Mouse (Mus musculus) liver, embryonic 11.5 days (tissue): ENCODE data around the gene Bcar1. TPM values are rescaled to one million over a fixed set of nuclear protein-coding genes. Genes with fewer than 3 reads are reported as not detected.

Experiments used
- ATAC-seq: fragments of 200-750 bp; cut with Nextera tagmentation; replicated peaks from 2 replicates; pipeline ENCODE4 v1.8.0; 2017; ENCODE audit warnings: moderate number of reproducible peaks, mild to moderate bottlenecking, moderate TSS enrichment, moderate library complexity; ENCODE audit not compliant: low FRiP score
- DNase-seq: peaks from one replicate; pipeline ENCODE4 v3.0.0-alpha.2; 2017; ENCODE audit warnings: low spot score
- H3K27ac ChIP-seq: fragments of 300-500 bp; sonication (generic); 2 replicates; pipeline ENCODE4 v1.5.1; 2014; ENCODE audit warnings: mild to moderate bottlenecking, low read depth, low read length, control low read depth
- H3K27me3 ChIP-seq: fragments of 300-500 bp; sonication (generic); replicated peaks from 2 replicates; pipeline ENCODE4 v1.6.1; 2014; ENCODE audit warnings: low read length, mixed read lengths; ENCODE audit not compliant: control insufficient read depth, insufficient read depth
- H3K36me3 ChIP-seq: fragments of 300-500 bp; sonication (generic); 2 replicates; pipeline ENCODE4 v1.6.1; 2014; ENCODE audit warnings: mild to moderate bottlenecking, low read length, moderate library complexity, mixed read lengths; ENCODE audit not compliant: control insufficient read depth, insufficient read depth
- H3K4me1 ChIP-seq: fragments of 300-500 bp; sonication (generic); replicated peaks from 2 replicates; pipeline ENCODE4 v1.6.1; 2014; ENCODE audit warnings: low read length, mixed read lengths; ENCODE audit not compliant: control insufficient read depth, insufficient read depth
- H3K4me2 ChIP-seq: fragments of 300-500 bp; sonication (generic); 2 replicates; pipeline ENCODE4 v1.6.1; 2014; ENCODE audit warnings: mild to moderate bottlenecking, control low read depth, moderate library complexity
- H3K4me3 ChIP-seq: fragments of 300-500 bp; sonication (generic); 2 replicates; pipeline ENCODE4 v1.5.1; 2014; ENCODE audit warnings: low read depth, low read length, control low read depth
- H3K9ac ChIP-seq: fragments of 300-500 bp; sonication (generic); 2 replicates; pipeline ENCODE4 v1.6.1; 2014; ENCODE audit warnings: low read depth, low read length, control low read depth
- H3K9me3 ChIP-seq: fragments of 300-500 bp; sonication (generic); 2 replicates; pipeline ENCODE4 v1.6.1; 2016; ENCODE audit warnings: low read length, inconsistent platforms, mixed read lengths; ENCODE audit not compliant: control insufficient read depth
- WGBS: fragments of 180-500 bp; shearing (Covaris S2); extraction: QIAGEN DNeasy Blood & Tissue Kit; methylation state at CpG from one replicate; pipeline ENCODE4 v1.1.7; 2014; 5-methylcytosine and 5-hydroxymethylcytosine counted together
- polyA plus RNA-seq: library from polyadenylated mRNA; unstranded; fragments of >200 nt; fragmentation: Nextera tagmentation; extraction: Ambion mirVana; gene quantifications from 2 replicates; pipeline ENCODE4 v1.2.1, GENCODE M21; 2014

Bcar1 gene
- polyA plus RNA-seq, 1 experiment from 2014 or later = 27.8 TPM

GRCm38 (mm10) chr8:111717866-111718265 lies 25.7 kb downstream of the Bcar1 start:
- peak; percentile 39 for ATAC-seq
- H3K9me3 ChIP-seq = no peaks in the 10 kb centered on the region
- peaks cover 22% of the 10 kb centered on the region for H3K4me1 ChIP-seq
- peak overlapping the region; percentile 40 for H3K4me2 ChIP-seq
- H3K36me3 ChIP-seq = peaks cover 17% of the 10 kb centered on the region
- H3K9ac ChIP-seq = peak overlapping the region; percentile 45
- no peak overlapping the region for H3K4me3 ChIP-seq
- no peaks in the 10 kb centered on the region for H3K27me3 ChIP-seq
- DNase-seq = no peak
- H3K27ac ChIP-seq = peak overlapping the region; percentile 23; the same call in 1 of the 2 replicates
- 55% methylated on average over 6 of the region's 6 CpGs for WGBS

- Histone ChIP-seq H3K27ac (peak overlapping the region; percentile 23; the same call in 1 of the 2 replicates), H3K4me3 (no peak overlapping the region), H3K9ac (peak overlapping the region; percentile 45), H3K27me3 (no peaks in the 10 kb centered on the region), H3K4me2 (peak overlapping the region; percentile 40), H3K4me1 (peaks cover 22% of the 10 kb centered on the region), H3K36me3 (peaks cover 19% of the 10 kb centered on the region), H3K9me3 (no peaks in the 10 kb centered on the region)
- no peak for ATAC-seq
- no peak for DNase-seq
- WGBS = 73% methylated on average over 4 of the region's 4 CpGs
These were observed 26.2 kb downstream of the Bcar1 start for GRCm38 (mm10) chr8:111717488-111717792.

GRCm38 (mm10) chr8:111716603-111717487 lies 26.8 kb downstream of the Bcar1 start:
- no peak overlapping the region for H3K4me2 ChIP-seq
- 0 out of 2 replicates have a peak overlapping the region, but pooled peaks have one; percentile 1 for H3K9ac ChIP-seq

GRCm38 (mm10) chr8:111715514-111715913 lies 28.1 kb downstream of the Bcar1 start:
- no peak overlapping the region for H3K4me2 ChIP-seq
- WGBS = 86% methylated on average over 13 of the region's 13 CpGs

More at GRCm38 (mm10) chr8:111716603-111717487, 26.8 kb downstream of the Bcar1 start:
- Histone ChIP-seq H3K36me3 (peaks cover 19% of the 10 kb centered on the region), H3K4me1 (peaks cover 22% of the 10 kb centered on the region), H3K4me3 (no peak overlapping the region), H3K9me3 (no peaks in the 10 kb centered on the region), H3K27ac (peak overlapping the region; percentile 23; the same call in 1 of the 2 replicates), H3K27me3 (no peaks in the 10 kb centered on the region)
- ATAC-seq = no peak
- DNase-seq = no peak
- whole genome bisulfite sequencing = 68% methylated on average over 10 of the region's 10 CpGs

GRCm38 (mm10) chr8:111714295-111714694 lies 29.3 kb downstream of the Bcar1 start:
- WGBS = 93% methylated on average over 12 of the region's 12 CpGs
- no peak overlapping the region for H3K4me3 ChIP-seq
- no peaks in the 10 kb centered on the region for H3K9me3 ChIP-seq
- H3K4me2 ChIP-seq = no peak overlapping the region
- peaks cover 22% of the 10 kb centered on the region for H3K4me1 ChIP-seq
- H3K9ac ChIP-seq = no peak overlapping the region
- DNase-seq (no peak), ATAC-seq (no peak)
- no peaks in the 10 kb centered on the region for H3K27me3 ChIP-seq
- peaks cover 16% of the 10 kb centered on the region for H3K36me3 ChIP-seq
- no peak overlapping the region for H3K27ac ChIP-seq

More at GRCm38 (mm10) chr8:111715514-111715913, 28.1 kb downstream of the Bcar1 start:
- H3K9me3 ChIP-seq = no peaks in the 10 kb centered on the region
- H3K36me3 ChIP-seq = peaks cover 20% of the 10 kb centered on the region
- DNase-seq (no peak), ATAC-seq (no peak)
- H3K9ac ChIP-seq = no peak overlapping the region
- H3K4me1 ChIP-seq = peaks cover 22% of the 10 kb centered on the region
- no peak overlapping the region for H3K27ac ChIP-seq
- no peaks in the 10 kb centered on the region for H3K27me3 ChIP-seq
- no peak overlapping the region for H3K4me3 ChIP-seq

GRCm38 (mm10) chr8:111713817-111714216 lies 29.8 kb downstream of the Bcar1 start:
- Histone ChIP-seq H3K36me3 (peaks cover 16% of the 10 kb centered on the region), H3K4me3 (no peak overlapping the region)

GRCm38 (mm10) chr8:111713291-111713690 lies 30.3 kb downstream of the Bcar1 start:
- 81% methylated on average over 11 of the region's 11 CpGs for WGBS
- Histone ChIP-seq H3K4me3 (no peak overlapping the region), H3K4me1 (peaks cover 21% of the 10 kb centered on the region), H3K27ac (no peak overlapping the region), H3K4me2 (no peak overlapping the region), H3K27me3 (no peaks in the 10 kb centered on the region), H3K9me3 (no peaks in the 10 kb centered on the region), H3K36me3 (peaks cover 16% of the 10 kb centered on the region), H3K9ac (no peak overlapping the region)
- no peak for DNase-seq
- no peak for ATAC-seq

More at GRCm38 (mm10) chr8:111713817-111714216, 29.8 kb downstream of the Bcar1 start:
- WGBS = 91% methylated on average over 25 of the region's 25 CpGs
- no peak overlapping the region for H3K4me2 ChIP-seq
- no peak overlapping the region for H3K27ac ChIP-seq
- H3K9me3 ChIP-seq = no peaks in the 10 kb centered on the region
- H3K9ac ChIP-seq = no peak overlapping the region
- DNase-seq (no peak), ATAC-seq (no peak)
- H3K27me3 ChIP-seq = no peaks in the 10 kb centered on the region
- H3K4me1 ChIP-seq = peaks cover 22% of the 10 kb centered on the region

- 77% methylated on average over 6 of the region's 6 CpGs for WGBS
- no peaks in the 10 kb centered on the region for H3K9me3 ChIP-seq
- DNase-seq (no peak), ATAC-seq (no peak)
- no peak overlapping the region for H3K4me3 ChIP-seq
- H3K9ac ChIP-seq = no peak overlapping the region
- no peak overlapping the region for H3K4me2 ChIP-seq
- peaks cover 14% of the 10 kb centered on the region for H3K4me1 ChIP-seq
- H3K27ac ChIP-seq = no peak overlapping the region
- H3K27me3 ChIP-seq = no peaks in the 10 kb centered on the region
- peaks cover 16% of the 10 kb centered on the region for H3K36me3 ChIP-seq
These were observed 31.0 kb downstream of the Bcar1 start for GRCm38 (mm10) chr8:111712588-111712987.

GRCm38 (mm10) chr8:111712135-111712534 lies 31.5 kb downstream of the Bcar1 start:
- ATAC-seq (no peak), DNase-seq (no peak)
- Histone ChIP-seq H3K9ac (no peak overlapping the region), H3K4me3 (no peak overlapping the region), H3K4me1 (peaks cover 9% of the 10 kb centered on the region), H3K4me2 (no peak overlapping the region), H3K27me3 (no peaks in the 10 kb centered on the region), H3K27ac (no peak overlapping the region), H3K9me3 (no peaks in the 10 kb centered on the region), H3K36me3 (peaks cover 16% of the 10 kb centered on the region)
- 73% methylated on average over 9 of the region's 9 CpGs for WGBS
